Mouse (Mus musculus) adrenal gland, postnatal 25 days (tissue): ENCODE data around the gene Nnat. TPM values are rescaled to one million over a fixed set of nuclear protein-coding genes. Genes with fewer than 3 reads are reported as not detected.

ENCODE experiments used
- DNase-seq: peaks from one replicate; pipeline ENCODE4 v3.0.0; 2021; ENCODE audit warnings: mixed read lengths
- long read RNA-seq: library from polyadenylated mRNA; stranded (forward); transcript quantifications from one replicate; pipeline ENCODE4 v2.0.0, GENCODE M21; 2021
- total RNA-seq: library from RNA; stranded (reverse); gene quantifications from 2 replicates; pipeline ENCODE4 v1.2.3, GENCODE M21; 2021

The Nnat gene
- 71.3 and 91.2 TPM in 2 replicates for total RNA-seq
- long read RNA-seq, transcript Nnat-202 (3 exons, 1,213 nt): major isoform, 16 of 57 reads
- long read RNA-seq, transcript Nnat-205 (2 exons, 1,146 nt): minor isoform, 9 of 57 reads
- long read RNA-seq, partial matches to known transcripts: 0 of 57 reads
- long read RNA-seq, other reads (novel, unspliced or antisense): 32 of 57 reads

GRCm38 (mm10) chr2:157559858-157560257 is at the start of gene Nnat:
Gene Nnat, plus strand, starts transcription at chr2:157560078.
- DNase-seq: peak; percentile 26

DNA sequence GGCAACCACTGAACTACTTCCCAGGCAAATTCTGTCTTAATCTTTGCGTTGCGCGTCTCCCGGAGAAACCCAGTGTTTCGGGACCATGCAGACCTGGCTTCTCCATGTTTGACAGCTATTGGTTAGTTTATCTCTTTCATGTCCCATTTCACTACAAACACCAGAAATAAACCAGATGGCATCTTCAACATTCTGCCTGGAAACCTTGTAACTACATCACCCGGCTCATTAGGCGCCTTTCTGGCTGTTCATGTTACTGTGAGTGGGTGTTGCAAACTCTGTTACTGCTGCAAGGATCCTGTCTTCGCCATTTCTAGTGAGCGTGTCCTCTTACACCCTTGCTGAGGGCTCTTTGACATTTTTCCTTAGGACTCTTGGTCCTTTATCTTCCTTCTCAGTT is 47.0 kb upstream of the Nnat start:
- no peak for DNase-seq

- no peak for DNase-seq
Observed at GRCm38 (mm10) chr2:157513737-157514208, 46.1 kb upstream of the Nnat start.

DNA sequence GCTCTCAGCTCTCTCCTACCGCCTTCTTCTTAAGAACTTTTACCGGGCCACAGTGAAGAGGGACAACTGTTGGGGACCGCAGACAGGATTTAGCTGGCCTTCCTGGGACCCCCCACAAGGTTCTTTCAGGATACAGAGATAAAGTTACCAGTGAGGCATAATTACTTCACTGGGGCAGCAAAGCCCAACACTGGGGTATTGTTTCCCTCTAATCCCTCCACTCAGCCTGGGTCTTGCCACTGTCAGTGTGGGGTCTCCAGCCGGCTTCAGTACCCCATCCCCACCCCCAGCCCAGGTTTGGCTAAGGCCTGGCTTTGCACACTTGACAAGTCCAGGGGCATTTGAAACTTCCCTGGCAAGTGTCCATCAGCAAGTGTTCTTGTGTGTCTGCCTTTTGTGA is 45.5 kb upstream of the Nnat start:
- DNase-seq: no peak

DNA sequence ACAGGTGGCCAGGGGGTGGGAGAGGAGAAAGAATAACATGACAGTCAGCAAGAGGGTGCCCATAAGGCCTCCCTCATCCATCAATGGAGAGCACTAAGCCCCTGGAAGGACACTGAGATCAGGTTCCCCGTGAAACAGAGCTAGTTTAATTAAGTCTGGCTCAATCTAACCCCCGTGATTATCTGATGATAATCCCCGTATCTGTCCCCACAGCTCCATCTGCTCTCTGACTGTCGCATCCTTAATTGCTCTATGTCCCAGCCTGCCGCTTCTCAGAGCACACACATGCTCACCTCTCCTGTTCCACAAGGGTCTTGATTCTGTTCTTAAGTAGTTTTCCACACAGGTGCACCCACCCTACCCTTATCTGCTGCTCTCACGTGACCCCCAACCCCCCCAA is 42.4 kb upstream of the Nnat start:
- no peak for DNase-seq

GRCm38 (mm10) chr2:157518451-157518850 is 41.4 kb upstream of the Nnat start:
- no peak for DNase-seq

DNA sequence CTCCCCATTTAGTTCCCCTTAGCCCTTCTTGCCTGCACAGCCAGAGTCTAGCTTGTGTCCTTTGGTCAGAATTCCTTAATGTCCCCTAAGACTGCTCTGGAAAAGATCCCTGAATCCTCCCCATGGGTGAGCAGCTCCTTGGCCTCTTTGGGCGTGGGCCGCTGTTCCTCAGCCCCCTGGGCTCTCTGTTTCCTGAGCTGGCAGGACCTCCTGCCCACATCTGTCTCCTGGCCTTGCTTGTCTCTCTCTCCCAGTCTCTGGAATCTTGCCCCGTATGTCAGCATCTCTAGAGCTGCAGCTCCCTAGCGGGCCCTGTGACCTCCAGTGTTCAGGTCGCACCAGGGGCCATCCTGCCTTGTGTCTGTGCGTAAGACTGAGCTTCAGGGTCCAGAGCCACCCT is 40.4 kb upstream of the Nnat start:
- no peak for DNase-seq

DNA sequence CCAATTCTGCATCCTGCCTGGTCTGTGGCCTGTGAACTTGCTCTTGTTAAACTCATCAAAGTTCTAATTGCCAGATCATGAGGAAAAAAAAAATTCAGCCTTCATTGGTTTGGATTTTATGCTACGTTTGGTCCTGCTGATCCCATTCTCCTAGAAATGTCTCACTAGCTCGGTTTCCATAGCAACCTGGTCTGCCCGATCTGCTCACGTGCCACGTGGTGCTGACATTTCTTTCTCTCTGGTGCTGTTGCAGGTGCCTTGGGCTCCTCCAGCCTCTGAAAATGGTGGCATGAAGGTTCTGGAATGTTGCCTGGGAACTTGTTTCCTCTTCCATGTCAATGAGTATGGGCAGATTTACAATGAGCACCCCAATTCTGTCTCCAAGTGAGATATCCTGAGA is 39.4 kb upstream of the Nnat start:
- DNase-seq: no peak

GRCm38 (mm10) chr2:157522556-157522955 is 37.3 kb upstream of the Nnat start:
- DNase-seq: no peak

- DNase-seq: no peak
Observed at GRCm38 (mm10) chr2:157530056-157530955, 29.6 kb upstream of the Nnat start.

DNA sequence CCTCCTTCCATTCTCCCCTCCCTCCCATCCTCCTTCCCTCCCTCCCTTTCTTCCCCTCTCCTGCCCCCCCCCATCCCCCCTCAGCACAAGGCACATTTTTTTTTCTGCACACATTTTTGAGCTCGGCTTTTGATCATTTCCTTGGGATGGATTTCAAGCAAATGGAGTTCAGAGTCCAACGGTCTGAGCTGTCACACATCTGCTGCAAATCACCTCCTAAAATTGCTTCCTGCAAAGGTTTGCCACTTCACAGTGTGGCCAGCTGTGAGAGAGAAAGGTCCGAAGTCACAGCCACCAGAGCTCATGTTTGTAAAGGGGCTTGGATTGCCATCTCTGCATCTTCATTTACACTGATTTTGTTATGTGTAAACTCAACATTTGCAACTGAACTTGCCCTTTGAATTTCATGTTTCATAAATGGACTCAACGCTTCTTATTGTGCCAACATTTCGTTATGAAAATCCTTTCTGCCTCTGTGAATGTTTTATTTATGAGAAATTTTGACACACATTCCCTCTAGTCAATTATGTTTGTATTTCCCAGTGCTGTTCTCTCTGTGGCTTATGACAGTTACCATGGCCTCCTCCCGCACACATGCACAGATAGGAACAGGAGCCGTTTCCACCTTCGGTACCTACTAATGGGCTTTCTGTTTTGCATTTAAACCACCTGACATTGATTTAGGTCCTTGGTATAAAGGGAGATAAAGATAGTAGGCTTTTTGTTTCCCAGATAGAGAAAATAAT is 28.0 kb upstream of the Nnat start:
- DNase-seq: no peak

- DNase-seq: no peak
Observed at GRCm38 (mm10) chr2:157534163-157534562, 25.7 kb upstream of the Nnat start.

DNA sequence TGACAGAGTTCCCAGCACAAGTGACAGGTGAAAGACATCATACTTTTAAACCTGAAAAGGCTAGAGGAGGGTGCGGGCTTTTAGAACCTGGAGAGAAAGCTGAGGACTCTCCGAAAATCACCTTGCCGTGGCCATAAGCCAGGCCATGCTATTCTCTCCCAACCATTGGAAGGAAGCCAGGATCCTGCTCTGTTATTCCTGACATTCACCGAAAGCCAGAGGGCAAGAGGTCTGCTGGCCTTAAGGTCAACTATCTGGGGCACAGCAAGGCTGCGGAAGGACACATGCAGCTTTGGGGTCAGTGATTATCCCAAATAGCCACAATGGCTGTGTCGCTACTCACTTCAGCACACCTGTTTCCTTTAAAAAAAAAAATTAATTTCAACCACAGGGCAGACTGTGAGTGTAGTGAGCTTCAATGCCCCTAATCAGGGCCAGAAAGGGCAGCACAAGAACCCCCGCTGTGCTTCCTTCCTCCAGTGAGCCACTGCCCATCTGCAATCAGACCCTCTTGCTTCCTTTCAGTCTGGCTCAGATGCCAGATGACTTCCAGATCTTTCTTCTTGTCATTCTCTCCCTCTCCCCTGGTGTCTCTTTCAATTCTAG is 23.3 kb upstream of the Nnat start:
- DNase-seq: no peak

- DNase-seq: no peak
Observed at GRCm38 (mm10) chr2:157537118-157537517, 22.8 kb upstream of the Nnat start.

DNA sequence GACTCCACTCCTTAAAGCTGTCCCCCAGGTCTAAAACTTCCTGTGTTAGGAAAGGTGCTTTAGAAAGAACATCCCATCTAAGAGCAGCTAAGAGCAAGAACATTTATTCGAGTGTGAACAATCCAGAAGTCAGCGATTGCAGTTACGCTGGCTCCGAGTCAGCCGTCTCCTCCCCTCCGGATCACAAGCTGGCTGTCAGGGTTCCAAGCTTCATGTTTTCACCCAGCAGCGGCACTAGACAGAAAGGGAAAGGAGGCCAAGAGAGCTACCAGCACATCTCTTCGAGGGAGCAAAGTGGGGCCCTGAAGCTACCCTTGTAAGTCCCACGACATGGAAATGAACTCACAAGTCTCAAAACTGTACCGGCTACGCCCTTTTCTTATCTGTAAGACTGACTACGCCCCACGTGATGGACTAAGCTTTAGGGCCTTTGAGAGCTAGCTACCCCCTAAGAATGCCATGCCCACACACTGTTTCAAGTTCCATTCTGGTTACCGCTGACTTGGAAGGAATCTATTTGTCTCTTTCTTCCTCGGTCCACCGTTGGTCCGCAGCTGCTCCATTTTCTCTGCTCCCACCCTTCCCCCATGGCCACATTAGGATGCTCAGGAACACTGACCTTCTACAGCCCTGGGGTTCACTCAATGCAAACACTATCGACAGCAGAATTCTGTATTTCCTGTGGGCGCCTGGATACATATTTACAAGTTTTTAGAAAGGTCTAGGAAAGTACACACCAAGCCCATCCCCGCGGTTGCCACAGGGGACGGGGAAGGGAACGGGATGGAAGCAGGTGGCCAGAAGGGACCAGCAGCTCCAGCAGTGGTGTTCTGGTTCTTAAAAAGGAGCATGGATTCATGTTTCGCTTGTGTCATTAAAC is 19.6 kb upstream of the Nnat start:
- no peak for DNase-seq

GRCm38 (mm10) chr2:157540953-157541569 is 18.8 kb upstream of the Nnat start:
- no peak for DNase-seq

GRCm38 (mm10) chr2:157541631-157542030 is 18.2 kb upstream of the Nnat start:
- DNase-seq: no peak

DNA sequence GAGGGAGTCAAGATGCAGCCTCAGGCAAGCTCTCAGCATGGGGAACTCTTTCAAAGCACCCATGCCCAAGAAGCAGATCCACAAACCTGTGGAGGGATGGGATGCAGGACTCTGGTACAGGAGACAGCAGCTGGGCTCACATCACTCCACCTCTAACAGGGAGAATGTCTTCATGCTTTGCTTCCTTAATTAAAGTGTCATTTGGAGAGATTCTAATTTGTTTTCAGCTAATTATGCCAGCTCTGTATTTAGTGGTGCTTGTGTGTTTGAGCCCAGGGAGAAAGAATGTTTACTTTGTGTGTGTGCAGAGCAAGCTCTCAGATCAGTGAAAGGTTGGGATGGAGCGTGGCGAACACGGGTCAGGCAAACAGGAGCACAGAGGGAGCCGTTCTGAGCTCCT is 17.5 kb upstream of the Nnat start:
- DNase-seq: no peak

DNA sequence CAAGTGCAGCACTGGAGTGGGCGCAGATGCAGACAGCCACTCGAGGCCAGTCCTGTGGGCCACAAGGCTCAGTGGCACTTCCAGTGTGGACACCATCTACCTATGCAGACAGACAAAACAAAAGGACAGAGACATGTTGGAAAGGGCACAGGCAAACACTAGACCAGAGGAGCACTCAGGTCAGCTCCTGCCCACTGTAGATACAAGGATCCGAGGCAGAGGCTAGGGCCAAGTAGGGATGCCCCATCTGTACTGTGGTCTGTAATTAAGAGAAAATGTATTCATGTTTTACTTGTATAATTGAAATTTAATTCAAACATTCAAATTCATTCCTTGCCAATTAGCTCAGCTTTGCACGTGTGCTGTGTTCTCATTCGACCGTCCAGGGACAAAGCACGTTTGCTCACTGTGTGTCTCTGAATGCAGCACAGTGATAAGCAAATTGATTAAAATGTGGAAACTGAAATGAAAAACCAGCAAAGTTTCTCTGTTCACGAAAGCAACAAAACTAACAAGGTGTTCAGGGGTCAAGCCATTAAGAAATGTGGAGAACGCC is 15.5 kb upstream of the Nnat start:
- DNase-seq: no peak

- no peak for DNase-seq
Observed at GRCm38 (mm10) chr2:157546686-157547085, 13.2 kb upstream of the Nnat start.

DNA sequence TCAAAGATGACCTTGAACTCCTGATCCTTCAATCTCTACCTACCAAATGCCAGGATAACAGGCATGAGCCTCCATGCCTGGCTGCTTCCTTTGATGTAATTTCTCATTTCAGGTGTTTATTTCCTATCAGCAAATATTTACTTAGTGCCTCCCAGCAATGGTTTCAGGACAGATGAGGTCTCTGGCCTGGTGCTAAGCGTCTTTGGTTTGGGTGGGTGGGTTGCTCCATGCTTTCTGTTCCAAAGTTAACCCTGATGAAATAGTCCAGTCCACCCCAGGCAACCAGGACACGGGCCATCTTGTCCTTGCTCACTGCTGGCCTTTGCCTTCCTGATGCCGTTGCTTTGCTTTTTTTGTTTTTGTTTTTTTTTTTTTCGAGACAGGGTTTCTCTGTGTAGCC is 9.6 kb upstream of the Nnat start:
- DNase-seq: no peak
